Mouse (Mus musculus): ENCODE data around the gene Sntb2.
A peak's percentile ranks its signal among the peaks of the same experiment; 100 is the strongest.
"Not testable (repeated sequence)": the region's sequence is repeated elsewhere in the genome, so short reads cannot be mapped to it uniquely, and the experiment has no call there.

The Sntb2 gene

DNA sequence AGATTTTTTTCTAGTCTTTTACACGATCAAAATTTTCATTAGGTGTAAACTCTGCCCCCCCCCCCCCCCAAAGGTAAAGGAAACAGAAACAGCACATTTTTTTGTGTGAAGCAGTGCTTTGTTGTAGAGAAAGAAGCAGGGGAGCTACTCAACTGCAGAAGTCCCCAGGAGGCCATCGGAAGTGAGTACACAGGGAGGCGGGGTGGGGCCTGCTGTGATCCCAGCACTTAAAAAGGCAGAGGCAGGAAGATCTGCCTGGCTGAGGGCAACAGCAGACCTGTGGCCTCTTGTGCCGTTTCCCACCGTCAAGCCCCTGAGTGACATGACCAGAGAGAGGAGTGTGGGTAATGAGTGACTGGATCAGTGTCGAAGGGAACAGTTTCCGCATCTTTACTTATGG is 39.2 kb downstream of the Sntb2 start:
- peak; percentile 18 for DNase-seq

DNA sequence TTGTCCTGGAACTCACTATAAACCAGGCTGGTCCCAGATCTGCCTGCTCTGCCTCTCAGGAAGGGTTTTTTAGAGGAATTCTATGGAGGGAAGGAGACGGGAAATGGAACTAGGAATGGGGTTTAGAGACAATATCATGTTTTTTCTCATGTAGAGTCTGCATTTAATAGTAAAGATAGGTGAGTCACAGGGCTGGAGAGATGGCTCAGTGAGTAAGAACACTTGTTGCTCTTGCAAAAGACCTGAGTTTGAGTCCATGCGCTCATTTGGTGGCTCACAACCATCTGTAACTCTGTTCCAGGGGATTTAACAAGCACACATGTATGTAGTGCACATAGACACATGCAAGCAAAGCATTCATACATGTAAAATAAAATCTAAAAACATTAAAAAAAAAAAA is 40.2 kb downstream of the Sntb2 start:
- no peak for DNase-seq

DNA sequence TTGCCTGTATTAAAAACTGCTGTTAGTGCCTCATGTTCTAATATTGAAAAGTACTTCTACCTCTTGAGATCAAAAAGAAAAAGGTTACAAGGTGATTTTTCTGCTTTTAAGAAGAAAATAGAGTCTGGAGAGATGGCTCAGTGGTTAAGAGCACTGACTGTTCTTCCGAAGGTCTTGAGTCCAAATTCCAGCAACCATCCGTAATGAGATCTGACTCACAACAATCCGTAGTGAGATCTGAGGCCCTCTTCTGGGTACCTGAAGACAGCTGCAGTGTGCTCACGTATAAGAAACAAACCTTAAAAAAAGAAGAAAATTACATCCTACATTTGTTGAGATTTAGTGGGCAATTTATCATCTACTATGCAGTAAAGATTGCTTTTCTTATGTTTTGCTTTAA is 40.9 kb downstream of the Sntb2 start:
- DNase-seq: no peak

DNA sequence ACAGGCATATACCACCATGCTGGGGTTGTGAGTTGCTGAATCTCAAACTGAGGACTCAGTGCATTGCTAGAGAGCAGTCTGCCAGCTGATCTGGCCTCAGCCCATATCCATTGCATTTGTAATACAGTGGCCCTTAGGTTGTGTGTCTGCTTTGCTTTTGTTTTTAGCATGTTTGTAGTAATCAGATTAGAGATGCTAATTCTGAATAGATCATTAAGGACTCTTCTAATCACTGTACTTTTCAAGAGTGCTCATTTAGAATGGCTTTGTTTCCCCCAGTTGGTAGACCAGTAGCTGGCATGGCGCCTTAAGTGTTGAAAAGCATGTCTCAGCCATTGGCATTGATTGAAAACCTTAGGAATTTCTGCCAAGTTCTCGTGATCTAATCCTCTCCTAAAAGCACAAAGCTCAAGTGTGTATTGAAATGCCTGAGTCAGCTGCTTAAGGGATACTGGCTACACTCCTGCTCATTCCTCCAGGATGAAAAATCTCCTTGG is 43.3 kb downstream of the Sntb2 start:
- no peak for DNase-seq

DNA sequence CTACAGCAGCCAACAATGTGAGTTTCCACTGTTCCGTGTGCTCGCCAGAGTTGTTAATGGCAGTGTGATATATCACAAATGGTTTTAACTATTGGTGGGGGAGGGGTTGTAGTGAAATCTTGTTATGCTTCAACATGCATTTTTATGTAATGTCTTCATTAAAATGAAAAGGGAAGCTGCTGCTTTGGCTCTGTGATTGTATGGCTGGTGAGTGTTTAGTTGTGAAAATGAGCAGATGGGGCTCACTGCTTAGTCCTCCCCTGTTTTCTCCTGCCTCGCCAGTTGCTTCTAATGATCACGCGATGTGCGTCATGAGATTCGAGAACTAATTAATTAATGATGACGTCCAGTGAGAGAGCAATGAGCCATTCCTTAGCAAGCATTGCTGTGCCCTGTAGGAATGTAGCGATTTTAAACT is 49.9 kb downstream of the Sntb2 start:
- DNase-seq: no peak

DNA sequence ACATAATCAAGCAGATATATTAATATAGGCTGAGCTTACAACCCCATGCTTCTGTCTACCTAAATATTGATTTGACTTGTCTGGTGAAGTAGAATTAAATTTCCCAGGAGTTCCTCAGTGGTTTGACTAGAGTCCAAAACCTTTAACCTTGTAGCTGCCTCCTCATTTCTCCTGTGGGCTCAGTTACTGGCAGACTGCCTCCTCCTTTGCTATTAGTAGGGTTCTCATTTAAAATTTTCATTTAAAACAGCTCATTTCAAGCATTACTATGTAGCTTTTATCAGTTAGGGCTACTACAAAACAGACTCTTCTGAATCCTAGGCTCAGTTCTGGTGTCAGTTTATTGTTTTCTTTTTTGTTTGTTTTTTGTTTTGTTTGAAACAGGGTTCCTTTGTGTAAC is 50.4 kb downstream of the Sntb2 start:
- DNase-seq: no peak

DNA sequence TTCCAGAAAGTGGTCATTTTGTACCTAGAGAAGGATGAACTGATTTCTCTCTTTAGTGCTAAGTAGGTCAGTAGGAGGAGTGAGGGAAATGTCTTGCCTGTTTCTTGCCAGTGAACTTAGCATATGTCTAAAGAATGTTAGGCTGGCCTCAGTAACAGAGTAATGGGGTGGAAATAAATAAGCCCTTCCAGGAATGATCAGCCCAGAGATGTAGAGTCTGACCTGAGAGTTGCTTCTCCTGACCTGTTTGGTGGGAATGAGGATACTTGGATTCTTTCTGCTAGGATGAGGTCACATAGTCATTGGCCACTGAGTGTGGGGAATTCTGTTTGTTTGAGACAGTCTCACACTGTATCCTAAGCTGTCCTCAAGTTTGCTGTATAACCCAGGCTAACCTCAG is 52.0 kb downstream of the Sntb2 start:
- no peak for DNase-seq

DNA sequence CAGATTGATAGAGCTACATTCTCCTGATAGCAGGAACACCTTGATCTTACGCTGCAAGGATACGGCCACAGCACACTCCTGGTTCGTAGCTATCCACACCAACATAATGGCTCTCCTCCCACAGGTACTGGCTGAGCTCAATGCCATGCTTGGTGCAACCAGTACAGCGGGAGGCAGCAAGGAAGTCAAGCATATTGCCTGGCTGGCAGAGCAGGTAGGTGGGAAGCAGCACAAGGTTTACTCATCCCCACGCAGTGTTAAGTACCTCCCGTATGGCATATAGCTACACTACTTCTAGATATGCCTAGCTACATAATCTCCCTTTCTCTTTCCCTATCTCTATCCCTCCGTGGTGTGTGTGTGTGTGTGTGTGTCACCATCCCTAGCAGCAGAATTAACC is 55.8 kb downstream of the Sntb2 start:
- DNase-seq: no peak

DNA sequence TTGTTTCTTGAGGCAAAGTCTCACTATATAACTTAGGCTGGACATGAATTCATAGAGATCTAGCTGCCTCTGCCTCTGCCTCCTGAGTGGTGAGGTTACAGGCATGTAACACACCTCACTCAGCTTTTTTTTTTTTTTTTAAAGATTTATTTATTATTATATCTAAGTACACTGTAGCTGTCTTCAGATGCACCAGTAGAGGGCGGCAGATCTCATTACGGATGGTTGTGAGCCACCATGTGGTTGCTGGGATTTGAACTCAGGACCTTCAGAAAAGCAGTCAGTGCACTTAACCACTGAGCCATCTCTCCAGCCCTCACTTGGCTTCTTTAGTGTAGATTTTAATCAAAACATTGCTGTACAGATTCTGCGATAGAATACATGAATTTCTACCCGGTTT is 60.8 kb downstream of the Sntb2 start:
- DNase-seq: peak; percentile 8

DNA sequence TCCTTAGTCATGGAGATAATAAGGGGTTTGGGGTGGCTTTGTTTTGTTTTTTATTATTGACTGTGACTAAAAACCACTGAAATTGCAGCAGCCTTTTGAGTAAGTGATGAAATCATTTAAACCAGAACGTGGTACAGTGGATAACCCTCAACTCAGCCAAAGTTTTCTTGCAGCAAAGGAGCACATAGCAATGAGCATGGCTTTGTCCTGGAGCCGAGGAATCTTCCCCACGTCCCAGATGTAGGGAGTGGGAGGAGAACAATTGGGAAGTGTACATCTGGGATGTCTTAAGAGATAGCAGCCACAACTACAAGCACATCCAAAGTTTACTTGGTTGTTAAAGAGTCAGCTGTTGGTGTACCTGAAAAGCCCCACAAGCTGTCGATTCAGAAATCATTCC is 61.9 kb downstream of the Sntb2 start:
- no peak for DNase-seq

DNA sequence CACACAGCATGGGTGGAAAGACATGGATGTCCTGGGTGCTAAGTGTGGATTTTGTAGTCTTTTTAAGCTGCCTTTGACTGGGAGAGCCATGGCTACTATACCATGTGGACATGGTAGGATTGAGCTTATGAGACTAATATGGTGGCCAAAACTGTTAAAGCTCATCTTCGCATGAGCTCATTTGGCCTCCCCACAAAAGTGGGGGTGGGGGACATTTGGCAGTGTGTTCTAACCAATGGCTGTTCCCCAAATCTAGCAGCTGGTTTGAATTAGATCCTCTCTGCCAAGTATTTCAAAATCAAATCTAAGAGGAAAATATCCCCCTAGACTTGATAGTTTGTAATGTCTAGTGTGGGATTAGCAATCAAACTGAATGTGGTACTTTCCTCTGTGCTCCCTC is 63.5 kb downstream of the Sntb2 start:
- no peak for DNase-seq

DNA sequence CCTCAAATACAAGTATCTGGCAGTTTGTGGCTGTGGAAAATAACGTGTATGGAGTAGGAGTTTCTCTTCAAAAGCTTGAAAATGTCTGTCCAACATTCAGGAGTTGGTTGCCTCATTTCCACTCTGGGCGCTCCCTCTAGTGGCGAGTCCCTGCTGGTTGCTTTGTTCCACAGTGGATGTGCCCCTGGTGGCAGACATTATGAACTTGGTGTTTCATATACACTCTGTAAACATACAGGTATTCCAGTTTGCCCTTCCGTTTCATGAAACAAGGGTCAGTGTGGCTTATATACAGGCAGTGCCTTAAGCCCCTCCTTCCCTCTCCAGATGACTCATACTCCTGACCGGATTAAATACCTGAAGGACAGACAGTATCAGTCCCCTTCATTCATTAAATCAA is 67.0 kb downstream of the Sntb2 start:
- peak; percentile 89 for DNase-seq

DNA sequence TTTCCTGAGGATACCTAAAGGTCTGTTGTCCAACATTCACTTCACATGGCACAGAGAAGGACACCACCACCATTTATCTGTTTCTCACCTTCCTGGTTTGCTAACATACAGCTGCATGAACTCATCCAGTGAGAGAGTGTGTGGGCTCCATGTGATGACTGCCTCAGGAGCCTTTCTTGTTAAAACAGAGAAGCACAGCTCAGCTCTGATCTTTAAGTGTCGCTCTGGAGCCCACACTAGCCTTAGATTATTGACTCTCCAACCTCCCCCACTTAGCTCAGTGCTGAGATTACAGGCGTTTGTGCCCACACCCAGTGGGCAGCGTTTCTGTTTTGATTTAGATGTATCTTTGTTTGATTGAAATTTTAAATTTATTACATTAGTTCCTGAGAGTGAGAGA is 72.2 kb downstream of the Sntb2 start:
- DNase-seq: no peak

DNA sequence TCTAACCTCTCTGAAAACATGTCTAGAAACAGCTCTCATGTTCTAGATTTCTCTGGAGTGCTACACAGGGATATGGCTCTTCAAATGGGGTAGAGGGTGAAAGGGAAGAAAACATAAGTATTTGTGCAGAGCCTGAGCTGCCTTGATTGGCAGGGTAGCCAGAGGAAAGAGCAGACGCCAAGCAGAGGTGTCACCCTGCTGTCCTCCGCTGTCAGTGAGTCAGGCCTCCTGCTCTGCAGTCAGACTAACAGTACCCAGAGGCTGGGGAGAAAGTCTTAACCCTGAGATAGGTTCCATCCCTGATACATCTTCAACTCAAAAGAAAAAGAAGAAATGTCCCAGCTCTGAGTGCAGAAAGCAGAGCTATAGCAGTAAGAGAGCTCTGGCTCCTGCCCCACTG is 77.1 kb downstream of the Sntb2 start:
- no peak for DNase-seq

DNA sequence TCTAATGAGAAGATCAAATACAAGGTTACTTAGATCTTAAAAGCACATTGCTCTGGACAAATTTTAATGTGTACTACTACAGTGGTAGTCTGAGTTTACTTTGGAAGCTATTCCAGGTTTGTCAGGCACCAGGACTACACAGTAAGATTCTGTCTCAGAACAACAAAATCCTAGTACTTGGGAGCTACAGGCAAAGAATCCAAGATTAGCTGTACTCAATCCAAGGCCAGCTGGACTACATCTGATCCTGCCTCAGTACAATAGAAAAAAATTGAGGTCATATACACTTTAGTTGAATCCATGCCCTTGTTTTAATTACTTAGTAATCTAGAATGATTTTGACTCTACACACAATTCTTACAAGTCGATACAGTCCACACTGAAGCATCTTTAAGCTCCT is 79.4 kb downstream of the Sntb2 start:
- DNase-seq: no peak

DNA sequence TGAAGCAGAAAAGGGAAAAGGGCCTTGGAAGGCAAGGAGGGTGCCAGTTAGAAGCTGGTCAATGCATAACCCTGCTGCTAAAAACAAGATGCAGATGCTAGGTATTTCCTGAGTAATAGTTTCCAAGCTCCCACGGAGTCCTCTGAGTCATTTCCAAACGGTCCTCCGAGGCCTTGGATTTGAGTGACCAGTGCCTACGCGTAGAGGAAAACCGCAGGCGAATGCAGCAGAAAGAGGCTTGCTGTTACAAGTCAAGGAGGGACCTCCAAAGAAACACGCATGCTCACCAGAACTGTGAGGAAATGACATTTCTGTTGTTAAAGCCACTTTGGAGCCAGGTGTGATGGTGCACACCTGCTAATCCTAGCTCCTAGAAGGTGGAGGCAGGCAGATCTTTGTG is 87.9 kb downstream of the Sntb2 start:
- DNase-seq: no peak

DNA sequence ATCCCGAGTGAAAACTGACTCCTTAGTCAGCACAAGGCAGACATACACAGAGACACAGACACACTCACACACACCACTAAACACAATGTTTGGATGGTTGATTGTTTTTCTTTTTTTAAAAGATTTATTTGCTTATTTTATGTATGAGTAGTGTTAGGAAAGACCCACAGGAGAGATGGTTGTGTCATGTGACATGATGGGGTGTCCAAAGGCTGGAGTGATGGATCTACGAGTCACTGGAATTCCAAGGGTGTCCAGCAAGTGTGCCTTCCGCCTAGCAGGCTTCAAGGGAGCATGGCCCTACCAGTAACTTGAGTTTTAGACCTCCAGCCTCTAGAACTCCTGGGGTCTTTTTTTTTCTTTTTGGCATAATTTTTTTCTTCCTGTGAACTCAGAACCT is 93.8 kb downstream of the Sntb2 start:
- no peak for DNase-seq

DNA sequence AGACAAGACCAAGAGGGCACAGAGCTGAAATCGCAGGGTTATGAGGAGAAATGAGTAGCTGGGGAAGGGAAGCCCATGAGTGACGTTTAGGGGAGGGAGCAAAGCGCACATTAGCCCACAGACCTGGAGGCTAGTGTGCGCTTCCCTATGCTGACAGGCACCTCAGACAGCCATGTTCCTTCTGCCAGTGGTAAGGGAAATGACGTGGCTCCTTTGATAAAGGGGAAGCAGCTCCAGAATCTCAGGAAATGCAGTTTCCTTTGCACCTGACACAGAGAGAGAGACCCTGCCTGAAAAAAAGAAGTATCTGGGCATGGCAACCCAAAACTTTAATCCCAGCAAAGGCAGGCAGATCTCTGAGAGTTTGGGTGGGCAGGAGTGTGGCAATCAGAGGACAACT is 94.5 kb downstream of the Sntb2 start:
- DNase-seq: no peak

DNA sequence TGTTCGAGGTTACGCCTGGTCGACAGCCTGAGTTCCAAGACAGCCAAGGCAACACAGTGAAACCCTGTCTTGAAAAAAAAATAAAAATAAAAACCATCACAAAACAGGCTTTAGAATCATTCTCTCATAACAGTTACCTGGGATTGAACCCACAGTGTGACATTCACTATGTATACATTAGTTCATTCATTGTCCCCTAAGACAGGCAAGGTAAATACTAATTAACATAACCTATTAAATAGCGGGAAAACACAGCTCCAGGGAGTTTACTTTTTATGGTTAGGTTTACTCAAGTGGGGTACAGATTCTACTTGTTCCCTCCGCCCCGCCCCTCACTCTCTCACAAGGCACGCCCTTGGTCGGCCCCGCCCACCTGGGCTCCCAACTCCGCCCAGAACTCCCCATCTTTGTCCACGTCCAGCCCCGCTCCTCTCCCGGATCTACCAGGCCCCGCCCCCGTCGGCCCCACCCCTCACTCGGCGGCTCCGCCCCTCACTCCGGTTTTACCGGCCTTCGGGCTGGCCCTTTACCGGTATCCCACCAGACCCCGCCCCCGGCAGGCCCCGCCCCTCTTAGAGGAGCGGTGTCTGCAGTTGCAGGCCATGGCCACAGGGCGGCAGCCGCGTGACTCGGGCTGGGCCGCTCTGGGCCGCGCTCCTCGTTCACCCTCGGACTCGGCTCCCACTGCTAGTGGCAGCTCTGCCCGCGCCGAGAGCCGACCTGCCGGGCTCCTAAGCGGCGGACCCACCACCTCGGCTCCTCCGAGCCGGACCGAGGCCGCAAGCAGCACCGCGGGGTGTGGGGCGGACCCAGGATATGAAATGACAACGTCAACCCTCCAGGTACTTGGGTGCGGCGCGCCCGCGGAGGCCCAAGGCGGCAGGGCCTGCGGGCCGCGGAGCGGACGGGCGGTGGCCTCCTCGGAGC is 95.4 kb downstream of the Sntb2 start, which contains the start of gene Vps4a:
Gene Vps4a (plus strand): TSS at position 573 of the 927 bp plus-strand sequence.
- peak; percentile 97 for DNase-seq

DNA sequence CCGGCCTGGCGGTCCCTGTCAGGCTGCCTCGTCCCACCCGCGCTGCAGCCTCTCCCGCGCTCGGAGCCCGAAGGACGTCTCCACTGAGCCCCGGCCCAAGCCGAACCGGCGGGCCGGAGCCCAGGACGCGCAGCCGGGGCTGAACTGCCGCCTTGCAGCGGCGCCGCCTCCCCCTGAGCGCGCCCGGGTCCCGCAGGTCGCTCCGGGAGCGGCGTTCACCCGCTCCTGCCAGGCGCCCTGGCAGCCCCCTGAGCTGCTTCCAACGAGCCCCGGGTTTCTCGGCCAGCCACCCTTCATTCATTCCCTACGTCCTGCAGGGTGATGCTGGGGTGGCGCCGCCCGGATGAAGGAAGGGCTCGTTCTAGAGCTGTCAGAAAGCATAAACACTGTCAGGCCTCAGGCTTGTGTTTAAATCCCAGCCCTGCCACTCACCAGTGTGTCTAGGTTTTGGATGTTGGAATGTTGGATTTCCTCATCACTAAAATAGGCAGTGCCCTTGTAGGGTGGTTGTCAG is 96.1 kb downstream of the Sntb2 start:
- DNase-seq: no peak

DNA sequence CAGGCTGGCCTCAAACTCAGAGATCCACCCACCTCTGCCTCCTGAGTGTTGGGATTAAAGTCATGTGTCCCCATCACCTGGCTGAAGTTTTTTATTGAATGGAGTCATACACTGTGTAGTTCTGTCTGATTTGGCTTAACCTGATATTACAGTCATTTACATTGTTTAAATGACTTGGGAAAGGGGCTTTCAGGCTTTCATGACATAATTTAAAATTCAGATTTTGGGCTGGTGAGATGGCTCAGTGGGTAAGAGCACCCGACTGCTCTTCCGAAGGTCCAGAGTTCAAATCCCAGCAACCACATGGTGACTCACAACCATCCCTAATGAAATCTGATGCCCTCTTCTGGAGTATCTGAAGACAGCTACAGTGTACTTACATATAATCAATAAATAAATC is 98.1 kb downstream of the Sntb2 start:
- DNase-seq: not testable (repeated sequence)

DNA sequence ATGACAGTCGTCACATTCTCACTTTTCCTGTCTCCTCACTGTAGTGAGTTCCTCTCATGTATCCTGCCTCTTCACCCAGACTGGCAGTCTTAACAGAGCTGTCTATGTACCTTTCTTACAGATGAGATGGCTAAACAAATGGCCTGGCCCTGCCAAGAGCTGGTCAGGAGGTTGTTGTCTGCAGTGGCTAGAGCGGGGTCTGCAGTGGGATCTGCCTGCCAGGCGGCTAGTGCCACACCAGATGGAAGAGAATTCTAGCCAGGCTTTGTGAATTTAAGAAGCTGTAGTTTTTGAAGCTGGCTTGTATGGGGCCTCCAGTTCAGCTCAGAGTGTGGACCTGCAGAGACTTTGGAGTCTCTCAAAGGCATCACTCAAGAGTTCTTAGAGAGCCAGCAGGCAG is 100.1 kb downstream of the Sntb2 start:
- no peak for DNase-seq

DNA sequence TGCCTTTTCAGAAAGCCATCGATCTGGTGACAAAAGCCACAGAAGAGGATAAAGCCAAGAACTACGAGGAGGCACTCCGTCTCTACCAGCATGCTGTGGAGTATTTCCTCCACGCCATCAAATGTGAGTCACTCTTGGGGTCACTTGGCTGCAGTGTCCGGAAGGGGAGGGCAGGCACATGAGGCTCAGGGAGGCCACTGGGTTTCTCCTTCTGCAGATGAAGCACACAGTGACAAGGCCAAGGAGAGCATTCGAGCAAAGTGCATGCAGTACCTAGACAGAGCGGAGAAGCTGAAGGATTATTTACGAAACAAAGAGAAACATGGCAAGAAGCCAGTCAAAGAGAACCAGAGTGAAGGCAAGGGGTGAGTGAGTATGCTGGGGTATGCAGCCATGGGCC is 101.1 kb downstream of the Sntb2 start:
- DNase-seq: no peak

DNA sequence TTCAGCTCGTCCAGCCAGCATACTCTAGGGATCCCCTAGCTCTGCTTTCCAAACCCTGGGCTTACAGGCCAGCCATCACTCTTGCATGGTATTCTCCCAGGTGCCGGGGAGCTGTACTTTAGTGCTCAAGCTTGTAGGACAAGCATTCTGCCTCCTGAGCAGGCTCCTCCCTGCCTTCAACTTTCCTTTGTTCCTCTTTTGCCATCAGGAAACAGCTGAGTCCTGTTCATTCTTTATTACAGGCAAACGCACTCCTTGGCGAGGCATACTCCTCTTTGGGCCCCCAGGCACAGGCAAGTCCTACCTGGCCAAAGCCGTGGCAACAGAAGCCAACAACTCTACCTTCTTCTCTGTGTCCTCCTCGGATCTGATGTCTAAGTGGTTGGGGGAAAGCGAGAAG is 105.1 kb downstream of the Sntb2 start:
- DNase-seq: no peak

DNA sequence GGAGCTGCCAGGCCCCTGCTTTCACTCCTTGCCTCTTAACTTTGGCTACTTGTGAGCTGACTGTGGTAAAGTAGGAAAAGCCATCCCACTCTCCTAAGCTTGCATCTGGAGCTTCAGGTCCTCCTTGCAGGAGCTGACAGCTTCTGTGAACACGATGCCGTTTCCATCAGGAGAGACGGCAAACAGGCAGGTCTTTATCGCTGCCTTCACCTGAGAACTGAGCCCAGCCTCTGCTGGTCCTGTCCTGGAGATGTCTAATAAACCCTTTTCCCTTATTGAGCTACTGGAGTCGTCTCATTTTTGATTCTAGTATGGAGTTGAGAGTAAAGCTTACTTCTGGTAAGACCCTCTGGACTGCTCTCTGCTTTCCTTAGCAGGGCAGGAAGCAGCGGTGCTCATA is 109.9 kb downstream of the Sntb2 start:
- no peak for DNase-seq
